Mouse (Mus musculus) intestine, embryonic 14.5 days (tissue): Measurements from ENCODE around the gene 1700024G13Rik. TPM values are rescaled to one million over a fixed set of nuclear protein-coding genes. Genes with fewer than 3 reads are reported as not detected.
A peak's percentile ranks its signal among the peaks of the same experiment; 100 is the strongest.
"Not testable (repeated sequence)": the region's sequence is repeated elsewhere in the genome, so short reads cannot be mapped to it uniquely, and the experiment has no call there.

Experiments
- ATAC-seq: fragments of 200-750 bp; cut with Nextera tagmentation; replicated peaks from 2 replicates; pipeline ENCODE4 v1.8.0; 2017; ENCODE audit warnings: low read depth, moderate number of reproducible peaks, moderate TSS enrichment, moderate library complexity; ENCODE audit not compliant: low FRiP score, low TSS enrichment
- DNase-seq: peaks from one replicate; pipeline ENCODE4 v3.0.0-alpha.2; 2018; ENCODE audit warnings: low spot score
- H3K27ac ChIP-seq: fragments of 300-500 bp; sonication (generic); 2 replicates; pipeline ENCODE4 v1.5.1; 2014; ENCODE audit warnings: low read depth, mild to moderate bottlenecking, control low read depth
- H3K27me3 ChIP-seq: fragments of 300-500 bp; sonication (generic); replicated peaks from 2 replicates; pipeline ENCODE4 v1.6.1; 2014; ENCODE audit warnings: low read length, control low read depth; ENCODE audit not compliant: control insufficient read depth, insufficient read depth
- H3K36me3 ChIP-seq: fragments of 300-500 bp; sonication (generic); 2 replicates; pipeline ENCODE4 v1.6.1; 2014; ENCODE audit warnings: low read length, control low read depth; ENCODE audit not compliant: control insufficient read depth, insufficient read depth
- H3K4me1 ChIP-seq: fragments of 300-500 bp; sonication (generic); replicated peaks from 2 replicates; pipeline ENCODE4 v1.6.1; 2014; ENCODE audit warnings: low read length, control low read depth, mixed read lengths; ENCODE audit not compliant: control insufficient read depth, insufficient read depth
- H3K4me2 ChIP-seq: fragments of 300-500 bp; sonication (generic); 2 replicates; pipeline ENCODE4 v1.6.1; 2014; ENCODE audit warnings: low read length
- H3K4me3 ChIP-seq: fragments of 300-500 bp; sonication (generic); 2 replicates; pipeline ENCODE4 v1.5.1; 2014; ENCODE audit warnings: low read depth, low read length, control low read depth, mixed read lengths
- H3K9ac ChIP-seq: fragments of 300-500 bp; sonication (generic); 2 replicates; pipeline ENCODE4 v1.6.1; 2014; ENCODE audit warnings: mild to moderate bottlenecking, low read length
- H3K9me3 ChIP-seq: fragments of 300-500 bp; sonication (generic); 2 replicates; pipeline ENCODE4 v1.6.1; 2016; ENCODE audit warnings: low read length, control low read depth; ENCODE audit not compliant: control insufficient read depth
- WGBS: fragments of 180-500 bp; shearing (Covaris S2); extraction: QIAGEN DNeasy Blood & Tissue Kit; methylation state at CpG from one replicate; pipeline ENCODE4 v1.1.7; 2014; 5-methylcytosine and 5-hydroxymethylcytosine counted together
- polyA plus RNA-seq: library from polyadenylated mRNA; unstranded; fragments of >200 nt; fragmentation: Nextera tagmentation; extraction: Ambion mirVana; gene quantifications from 2 replicates; pipeline ENCODE4 v1.2.1, GENCODE M21; 2014

1700024G13Rik gene
- not detected in 2 replicates for polyA plus RNA-seq

GRCm38 (mm10) chr14:32388196-32388595 lies at the start of gene 1700024G13Rik:
TSS of gene 1700024G13Rik (minus strand) at chr14:32388391.
- no peaks in the 10 kb centered on the region for H3K27me3 ChIP-seq
- H3K36me3 ChIP-seq, result no peaks in the 10 kb centered on the region
- ATAC-seq, result peak; percentile 85
- H3K9ac ChIP-seq, result no peak within 1 kb of the TSS
- no peak within 1 kb of the TSS for H3K4me3 ChIP-seq
- no peak within 1 kb of the TSS for H3K4me2 ChIP-seq
- H3K27ac ChIP-seq, result no peak within 1 kb of the TSS
- no peaks in the 10 kb centered on the region for H3K9me3 ChIP-seq
- DNase-seq, result peak; percentile 79
- WGBS, result 2% methylated on average over 13 of the region's 13 CpGs
- H3K4me1 ChIP-seq, result 0 out of 2 replicates have a peak, but pooled peaks cover 4% of the 10 kb centered on the region

- Histone ChIP-seq H3K36me3 (no peaks in the 10 kb centered on the region), H3K27ac (0 out of 2 replicates have a peak overlapping the region, but pooled peaks have one; percentile 27), H3K4me1 (0 out of 2 replicates have a peak, but pooled peaks cover 6% of the 10 kb centered on the region), H3K9ac (no peak overlapping the region), H3K4me3 (no peak overlapping the region), H3K4me2 (no peak overlapping the region), H3K9me3 (peaks cover 4% of the 10 kb centered on the region; the same call in 1 of the 2 replicates), H3K27me3 (no peaks in the 10 kb centered on the region)
- 0 out of 2 replicates have a peak, but pooled peaks have one; percentile 43 for ATAC-seq
- WGBS, result 35% methylated on average over 5 of the region's 5 CpGs
- peak; percentile 54 for DNase-seq
These were observed 49.2 kb upstream of the 1700024G13Rik start for GRCm38 (mm10) chr14:32437352-32437793.

GRCm38 (mm10) chr14:32429030-32429602 lies 40.9 kb upstream of the 1700024G13Rik start:
- Histone ChIP-seq H3K27ac (no peak overlapping the region), H3K4me3 (no peak overlapping the region), H3K27me3 (no peaks in the 10 kb centered on the region), H3K36me3 (no peaks in the 10 kb centered on the region), H3K9ac (no peak overlapping the region), H3K4me2 (no peak overlapping the region), H3K9me3 (peaks cover 4% of the 10 kb centered on the region; the same call in 1 of the 2 replicates), H3K4me1 (peaks cover 6% of the 10 kb centered on the region; the same call in 1 of the 2 replicates)
- 27% methylated on average over 8 of the region's 8 CpGs for WGBS
- ATAC-seq (no peak), DNase-seq (no peak)

- WGBS, result 90% methylated on average over 7 of the region's 7 CpGs
- ATAC-seq, result no peak
- Histone ChIP-seq H3K9me3 (no peaks in the 10 kb centered on the region), H3K4me3 (no peak overlapping the region), H3K9ac (no peak overlapping the region), H3K4me1 (peaks cover 6% of the 10 kb centered on the region; the same call in 1 of the 2 replicates), H3K36me3 (no peaks in the 10 kb centered on the region), H3K27me3 (no peaks in the 10 kb centered on the region), H3K27ac (no peak overlapping the region), H3K4me2 (no peak overlapping the region)
- DNase-seq, result no peak
These were observed 35.8 kb upstream of the 1700024G13Rik start for GRCm38 (mm10) chr14:32423946-32424345.

GRCm38 (mm10) chr14:32418747-32419146 lies 30.6 kb upstream of the 1700024G13Rik start:
- no peak for ATAC-seq

GRCm38 (mm10) chr14:32412075-32412474 lies 23.9 kb upstream of the 1700024G13Rik start:
- DNase-seq (no peak), ATAC-seq (no peak)
- H3K4me3 ChIP-seq, result no peak overlapping the region
- no peak overlapping the region for H3K27ac ChIP-seq
- 0 out of 2 replicates have a peak, but pooled peaks cover 2% of the 10 kb centered on the region for H3K9me3 ChIP-seq
- H3K27me3 ChIP-seq, result no peaks in the 10 kb centered on the region
- no peak overlapping the region for H3K4me2 ChIP-seq
- no peaks in the 10 kb centered on the region for H3K36me3 ChIP-seq
- 73% methylated on average over 5 of the region's 5 CpGs for WGBS
- no peak overlapping the region for H3K9ac ChIP-seq
- H3K4me1 ChIP-seq, result no peaks in the 10 kb centered on the region

More at GRCm38 (mm10) chr14:32418747-32419146, 30.6 kb upstream of the 1700024G13Rik start:
- no peaks in the 10 kb centered on the region for H3K4me1 ChIP-seq
- no peak overlapping the region for H3K9ac ChIP-seq
- DNase-seq, result no peak
- no peaks in the 10 kb centered on the region for H3K36me3 ChIP-seq
- H3K27ac ChIP-seq, result no peak overlapping the region
- 73% methylated on average over 11 of the region's 11 CpGs for WGBS
- no peaks in the 10 kb centered on the region for H3K27me3 ChIP-seq
- 0 out of 2 replicates have a peak, but pooled peaks cover 2% of the 10 kb centered on the region for H3K9me3 ChIP-seq
- H3K4me3 ChIP-seq, result no peak overlapping the region
- no peak overlapping the region for H3K4me2 ChIP-seq

- DNase-seq (no peak), ATAC-seq (no peak)
- H3K4me2 ChIP-seq, result no peak overlapping the region
- no peaks in the 10 kb centered on the region for H3K4me1 ChIP-seq
- H3K27me3 ChIP-seq, result no peaks in the 10 kb centered on the region
- no peak overlapping the region for H3K27ac ChIP-seq
- no peak overlapping the region for H3K9ac ChIP-seq
- H3K4me3 ChIP-seq, result no peak overlapping the region
- 88% methylated on average over 5 of the region's 5 CpGs for WGBS
- no peaks in the 10 kb centered on the region for H3K36me3 ChIP-seq
- H3K9me3 ChIP-seq, result no peaks in the 10 kb centered on the region
These were observed 21.9 kb upstream of the 1700024G13Rik start for GRCm38 (mm10) chr14:32410084-32410483.

- not testable (repeated sequence) for H3K4me1 ChIP-seq, H3K27ac ChIP-seq, H3K27me3 ChIP-seq, H3K9me3 ChIP-seq, H3K9ac ChIP-seq, H3K36me3 ChIP-seq, H3K4me2 ChIP-seq, H3K4me3 ChIP-seq, DNase-seq, ATAC-seq
- 50% methylated on average over 1 of the region's 1 CpGs for WGBS
These were observed 17.2 kb upstream of the 1700024G13Rik start for GRCm38 (mm10) chr14:32405399-32405798.

GRCm38 (mm10) chr14:32381619-32382018 lies 6.6 kb downstream of the 1700024G13Rik start:
- Histone ChIP-seq H3K36me3 (no peaks in the 10 kb centered on the region), H3K9ac (no peak overlapping the region), H3K27me3 (peaks cover 12% of the 10 kb centered on the region; the same call in 1 of the 2 replicates), H3K4me1 (no peaks in the 10 kb centered on the region), H3K4me2 (no peak overlapping the region), H3K27ac (no peak overlapping the region), H3K9me3 (no peaks in the 10 kb centered on the region), H3K4me3 (no peak overlapping the region)
- ATAC-seq, result no peak
- WGBS, result 44% methylated on average over 15 of the region's 15 CpGs
- DNase-seq, result no peak
